Mouse (Mus musculus) lung, adult 2 months (tissue): ENCODE data around the gene Drd4. TPM values are rescaled to one million over a fixed set of nuclear protein-coding genes. Genes with fewer than 3 reads are reported as not detected.

ENCODE experiments used
- DNase-seq: peaks from one replicate; pipeline ENCODE4 v3.0.0; 2022
- H3K4me1 ChIP-seq: fragments of 200-500 bp; 2 replicates; pipeline ENCODE4 v1.6.1; 2011; ENCODE audit warnings: low read length; ENCODE audit not compliant: control insufficient read depth, insufficient read depth
- H3K4me3 ChIP-seq: fragments of 200-500 bp; replicated peaks from 2 replicates; pipeline ENCODE3; 2011; ENCODE audit warnings: low read depth, mild to moderate bottlenecking, control low read depth, low read length; ENCODE audit errors: extremely low read depth
- CTCF ChIP-seq: fragments of 200-500 bp; IDR thresholded peaks from 2 replicates; pipeline ENCODE4 v1.5.1; 2011; ENCODE audit warnings: mild to moderate bottlenecking, low read length, control low read depth; ENCODE audit not compliant: insufficient read depth
- POLR2A ChIP-seq: fragments of 200-500 bp; IDR thresholded peaks from 2 replicates; pipeline ENCODE4 v1.6.1; 2011; ENCODE audit warnings: low read depth, mild to moderate bottlenecking, control low read depth, low read length, borderline replicate concordance; ENCODE audit errors: extremely low read depth
- WGBS: fragments of 180-500 bp; shearing (Covaris S2); methylation state at CpG from one replicate; pipeline ENCODE4 v1.1.7; 2018; 5-methylcytosine and 5-hydroxymethylcytosine counted together
- polyA plus RNA-seq: library from polyadenylated mRNA; depleted of rRNA; stranded (reverse); fragments of >200 nt; gene quantifications from 2 replicates; pipeline ENCODE4 v1.2.3, GENCODE M21; 2012

Drd4 gene
- polyA plus RNA-seq, 1 experiment = not detected

DNA sequence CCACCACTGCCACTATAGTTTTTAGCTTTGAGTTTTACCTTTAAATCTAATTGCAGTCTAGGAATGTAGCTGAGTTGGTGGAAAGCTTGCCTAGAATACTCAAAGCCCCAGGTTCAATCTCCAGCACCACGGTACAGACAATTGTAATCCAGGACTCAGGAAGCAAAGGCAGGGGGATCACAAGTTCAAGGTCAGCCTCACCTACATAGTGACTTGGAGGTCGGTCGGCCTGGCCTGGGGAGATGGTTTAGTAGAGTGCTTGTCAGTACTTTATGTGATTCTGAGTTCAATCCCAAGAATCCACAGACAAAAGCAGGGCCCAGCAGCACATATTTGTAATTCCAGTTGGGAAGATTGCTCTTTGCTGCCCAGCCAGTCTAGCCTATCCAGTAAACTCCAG, 3.8 kb upstream of the Drd4 start:
- no peak overlapping the region for H3K4me3 ChIP-seq
- WGBS = 77% methylated on average over 3 of the region's 3 CpGs

DNA sequence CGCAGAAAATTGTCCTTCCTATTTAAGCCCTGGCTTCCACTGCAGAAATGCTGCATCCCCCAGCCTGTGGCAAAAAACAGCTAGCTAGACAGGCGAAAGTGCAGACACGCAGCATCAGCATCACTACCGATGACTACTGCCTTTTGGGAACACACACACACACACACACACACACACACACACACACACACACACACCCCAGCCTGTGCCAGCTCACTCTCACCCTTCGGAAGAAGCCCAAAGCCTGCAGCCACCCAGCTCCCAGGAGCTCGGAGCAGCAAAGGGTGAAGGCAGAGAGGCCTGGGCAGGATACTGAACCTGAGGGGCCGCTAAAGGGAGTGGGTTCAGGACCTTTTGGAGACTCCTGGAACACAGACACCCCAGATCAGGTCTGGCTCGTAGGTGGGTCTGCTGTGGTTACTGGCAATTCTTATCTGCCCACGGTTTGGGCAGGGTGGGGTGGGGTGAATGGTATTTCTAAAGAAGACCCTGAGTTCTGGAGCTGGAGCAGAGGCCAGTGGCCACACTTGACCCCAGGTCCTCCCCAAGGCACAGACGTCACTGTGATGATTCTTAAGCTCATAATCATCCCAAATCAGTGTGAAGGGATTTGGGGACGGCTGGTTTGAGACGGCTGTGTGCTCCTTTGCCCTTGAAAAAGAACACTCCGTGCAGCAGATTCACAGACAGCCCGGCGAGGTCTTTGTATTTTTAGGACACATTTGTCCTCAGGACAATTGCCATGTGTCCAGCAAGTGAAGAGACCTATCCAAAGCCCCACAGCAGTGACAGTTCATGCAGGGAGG, 980 bp downstream of the Drd4 start:
- TF ChIP-seq POLR2A (no peak), CTCF (no peak)
- Histone ChIP-seq H3K4me1 (peaks cover 15% of the 10 kb centered on the region), H3K4me3 (no peak overlapping the region)
- no peak for DNase-seq
- 64% methylated on average over 15 of the region's 15 CpGs for WGBS

More for the DNA sequence above, 3.8 kb upstream of the Drd4 start:
- no peak for DNase-seq
- peaks cover 3% of the 10 kb centered on the region for H3K4me1 ChIP-seq
- TF ChIP-seq POLR2A = no peak
- TF ChIP-seq CTCF = no peak

DNA sequence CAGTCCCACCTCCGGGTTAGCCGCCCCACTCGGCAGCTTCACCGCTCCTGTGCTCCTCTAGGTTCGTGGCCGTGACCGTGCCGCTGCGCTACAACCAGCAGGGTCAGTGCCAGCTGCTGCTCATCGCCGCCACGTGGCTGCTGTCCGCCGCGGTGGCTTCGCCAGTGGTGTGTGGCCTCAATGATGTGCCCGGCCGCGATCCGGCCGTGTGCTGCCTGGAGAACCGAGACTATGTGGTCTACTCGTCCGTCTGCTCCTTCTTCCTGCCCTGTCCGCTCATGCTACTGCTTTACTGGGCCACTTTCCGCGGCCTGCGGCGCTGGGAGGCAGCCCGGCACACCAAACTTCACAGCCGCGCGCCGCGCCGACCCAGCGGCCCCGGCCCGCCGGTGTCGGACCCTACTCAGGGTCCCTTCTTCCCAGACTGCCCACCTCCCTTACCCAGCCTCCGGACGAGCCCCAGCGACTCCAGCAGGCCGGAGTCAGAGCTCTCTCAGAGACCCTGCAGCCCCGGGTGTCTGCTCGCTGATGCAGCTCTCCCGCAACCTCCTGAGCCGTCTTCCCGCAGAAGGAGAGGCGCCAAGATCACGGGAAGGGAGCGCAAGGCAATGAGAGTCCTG, 2.2 kb downstream of the Drd4 start:
- H3K4me3 ChIP-seq = peak overlapping the region; percentile 26
- TF ChIP-seq CTCF (no peak), POLR2A (no peak)
- peak; percentile 19 for DNase-seq
- WGBS = 2% methylated on average over 53 of the region's 53 CpGs
- peaks cover 15% of the 10 kb centered on the region for H3K4me1 ChIP-seq

DNA sequence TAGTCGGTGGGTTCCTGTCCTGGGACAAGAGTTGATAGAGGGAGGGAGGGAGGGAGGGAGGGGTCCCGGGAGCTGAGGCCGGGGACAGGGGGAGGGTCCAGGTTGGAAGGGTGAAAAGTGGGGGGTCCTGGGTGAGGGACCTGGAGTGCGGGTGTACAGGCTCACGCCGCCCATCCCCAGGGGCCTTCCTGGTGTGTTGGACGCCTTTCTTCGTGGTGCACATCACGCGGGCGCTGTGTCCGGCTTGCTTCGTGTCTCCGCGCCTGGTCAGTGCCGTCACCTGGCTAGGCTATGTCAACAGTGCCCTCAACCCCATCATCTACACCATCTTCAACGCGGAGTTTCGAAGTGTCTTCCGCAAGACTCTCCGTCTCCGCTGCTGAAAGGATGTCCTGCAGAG, 2.7 kb downstream of the Drd4 start:
- WGBS = 10% methylated on average over 22 of the region's 22 CpGs
- TF ChIP-seq POLR2A = no peak
- TF ChIP-seq CTCF = no peak
- no peak overlapping the region for H3K4me3 ChIP-seq

DNA sequence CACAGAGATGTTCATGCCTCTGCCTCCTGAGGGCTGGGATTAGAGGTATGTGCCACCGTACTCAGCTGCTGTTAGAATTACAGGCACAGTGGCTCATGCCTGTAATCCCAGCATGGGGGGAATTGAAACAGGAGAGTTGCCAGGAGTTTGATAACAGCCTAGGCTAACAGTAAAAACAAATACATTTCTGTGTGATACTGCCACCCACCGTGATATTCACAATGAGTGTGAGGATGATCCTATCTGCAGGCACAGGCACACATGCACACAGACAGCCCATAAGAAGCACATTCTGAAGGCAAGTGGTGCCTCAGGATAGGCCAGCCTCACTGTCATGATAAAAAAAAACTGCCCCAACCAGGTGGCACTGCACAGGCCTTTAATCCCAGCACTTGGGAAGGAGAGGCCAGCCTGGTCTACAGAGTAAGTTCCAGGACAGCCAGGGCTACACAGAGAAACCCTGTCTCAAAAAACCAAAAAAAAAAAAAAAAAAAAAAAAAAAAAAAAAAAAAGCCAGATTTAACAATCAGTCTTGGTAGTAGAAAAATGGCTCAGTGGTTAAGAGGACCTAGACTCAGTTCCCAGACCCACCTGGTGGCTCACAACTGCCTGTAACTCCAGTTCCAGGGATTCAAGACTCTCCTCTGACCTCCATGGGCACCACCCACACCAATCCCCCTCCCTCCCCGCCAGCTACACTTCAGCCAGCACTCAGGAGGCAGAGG, 6.3 kb downstream of the Drd4 start:
- TF ChIP-seq CTCF = no peak
- TF ChIP-seq POLR2A = no peak
- Histone ChIP-seq H3K4me1 (peaks cover 12% of the 10 kb centered on the region), H3K4me3 (no peak overlapping the region)
- WGBS = 73% methylated on average over 3 of the region's 3 CpGs
- no peak for DNase-seq

More for the DNA sequence above, 2.7 kb downstream of the Drd4 start:
- no peak for DNase-seq
- peaks cover 15% of the 10 kb centered on the region for H3K4me1 ChIP-seq

DNA sequence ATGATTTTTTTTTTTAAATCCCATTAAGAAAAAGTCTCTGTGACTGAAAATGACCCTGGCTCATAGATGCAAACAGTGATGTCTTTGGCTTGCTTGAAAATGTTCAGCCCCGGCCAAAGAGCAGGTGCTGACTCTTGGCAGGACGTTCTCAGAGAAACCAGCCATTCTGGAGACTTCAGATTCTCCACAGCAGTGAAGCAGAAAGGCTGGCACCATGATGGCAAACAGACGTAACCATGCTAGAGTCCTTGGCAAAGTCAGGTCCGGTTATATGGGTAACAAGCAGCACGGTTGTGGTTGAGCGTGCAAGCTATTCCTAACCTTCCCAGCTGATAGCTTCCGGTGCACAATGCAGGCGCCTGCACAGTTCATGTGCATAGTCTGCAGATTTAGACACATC, 7.4 kb downstream of the Drd4 start:
- 95% methylated on average over 8 of the region's 8 CpGs for WGBS
- H3K4me1 ChIP-seq = peaks cover 6% of the 10 kb centered on the region
- no peak overlapping the region for H3K4me3 ChIP-seq
- no peak for DNase-seq
- TF ChIP-seq POLR2A (no peak), CTCF (no peak)

DNA sequence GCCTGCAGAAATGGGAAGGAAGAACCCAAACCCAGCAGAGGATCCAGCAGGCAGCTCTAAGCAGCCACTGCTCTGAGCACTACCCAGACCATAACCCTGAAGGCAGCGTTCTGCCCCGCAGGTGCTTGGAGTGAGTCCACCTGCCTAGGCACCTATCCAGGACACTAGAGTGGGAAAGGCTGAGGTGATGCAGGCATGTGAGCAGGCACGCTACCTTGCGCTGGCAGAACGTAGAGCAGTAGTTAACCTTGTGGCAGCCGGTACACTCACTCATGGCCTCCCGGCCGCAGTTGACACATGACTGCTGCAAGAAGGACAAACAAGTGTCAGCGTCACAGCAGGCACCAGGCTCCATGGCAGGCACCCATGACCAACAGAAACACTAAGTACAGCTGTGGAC, 9.6 kb downstream of the Drd4 start:
- no peaks in the 10 kb centered on the region for H3K4me1 ChIP-seq
- 93% methylated on average over 9 of the region's 9 CpGs for WGBS
- no peak for TF ChIP-seq POLR2A
- no peak for TF ChIP-seq CTCF
- no peak overlapping the region for H3K4me3 ChIP-seq
- no peak for DNase-seq

DNA sequence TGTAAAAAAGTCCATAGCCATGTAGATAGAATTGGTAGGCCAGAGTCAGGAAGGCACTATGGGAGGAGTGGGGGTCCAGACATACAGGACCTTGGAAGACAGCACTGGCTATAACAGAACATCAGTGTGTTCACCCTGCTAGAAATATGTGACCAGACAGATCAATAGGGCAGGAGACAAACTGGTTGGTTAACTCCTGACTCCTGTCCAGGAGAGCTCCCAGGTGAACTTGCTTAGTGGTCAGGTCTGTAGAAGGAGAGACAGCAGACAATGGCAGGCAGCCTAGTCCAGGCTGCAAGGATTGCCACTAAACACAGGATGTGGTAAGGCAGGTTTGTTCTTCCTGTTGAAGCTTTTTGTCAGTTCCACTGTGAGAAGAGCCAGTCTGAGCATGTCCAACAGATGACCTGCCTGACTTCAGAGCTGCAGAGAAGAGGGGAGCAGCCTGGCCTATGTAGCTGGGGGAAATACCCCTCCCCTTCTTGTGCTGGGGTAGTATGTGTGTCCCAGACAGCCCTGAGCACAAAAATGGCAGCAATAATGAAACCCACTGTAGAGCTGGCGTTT, 11.0 kb downstream of the Drd4 start:
- Histone ChIP-seq H3K4me3 (no peak overlapping the region), H3K4me1 (no peaks in the 10 kb centered on the region)
- whole genome bisulfite sequencing = 87% methylated on average over 1 of the region's 1 CpGs
- TF ChIP-seq POLR2A (no peak), CTCF (no peak)
- DNase-seq = no peak

DNA sequence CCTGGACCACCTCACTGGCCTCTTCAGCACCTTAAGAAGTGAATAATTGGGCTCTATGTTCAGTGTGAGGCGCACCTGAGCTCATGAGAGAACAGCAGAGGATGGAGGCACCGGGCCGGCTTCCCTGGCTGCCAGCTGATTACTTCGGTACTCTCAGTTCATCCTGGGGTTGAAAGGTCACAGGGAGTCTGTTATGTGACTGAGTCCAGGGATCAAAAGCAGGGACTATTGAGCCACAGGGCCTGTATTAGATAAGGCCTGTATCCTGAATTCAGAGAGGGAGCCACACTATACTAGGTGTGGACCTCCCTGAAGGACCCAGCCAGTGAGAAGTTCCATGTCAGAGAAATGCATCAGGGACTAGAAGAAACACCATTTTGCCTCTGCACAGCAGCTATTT, 12.7 kb downstream of the Drd4 start:
- TF ChIP-seq POLR2A = no peak
- TF ChIP-seq CTCF = no peak
- WGBS = 85% methylated on average over 4 of the region's 4 CpGs
- DNase-seq = no peak

More for the DNA sequence above, 12.7 kb downstream of the Drd4 start:
- no peak overlapping the region for H3K4me3 ChIP-seq
- H3K4me1 ChIP-seq = no peaks in the 10 kb centered on the region
